Mouse (Mus musculus) CD4-positive, CD25-positive, alpha-beta regulatory T cell, adult 2 months (primary cell): ENCODE measurements at regions not wholly inside any gene's neighbourhood (a gene's known extent, or its start where the extent isn't known, plus 50 kb on each side); places are given as distances from the start of the nearest gene placed in this dataset.

Experiments used
- DNase-seq: peaks from one replicate; pipeline ENCODE4 v3.0.0-alpha.2; 2012; ENCODE audit warnings: low read depth, low spot score

- DNase-seq: no peak
These were observed 572.0 kb upstream of the Itga1 start for GRCm38 (mm10) chr13:115673729-115674128.

- DNase-seq: no peak
These were observed 569.9 kb upstream of the Itga1 start for GRCm38 (mm10) chr13:115671685-115672084.

GRCm38 (mm10) chr13:115669516-115669915 lies 567.8 kb upstream of the Itga1 start:
- no peak for DNase-seq

GRCm38 (mm10) chr13:115655134-115655533 lies 553.4 kb upstream of the Itga1 start:
- DNase-seq: no peak

- DNase-seq: no peak
These were observed 551.2 kb upstream of the Itga1 start for GRCm38 (mm10) chr13:115652935-115653334.

- no peak for DNase-seq
These were observed 550.6 kb upstream of the Itga1 start for GRCm38 (mm10) chr13:115652352-115652751.

GRCm38 (mm10) chr13:115631410-115632105 lies 529.8 kb upstream of the Itga1 start:
- no peak for DNase-seq

- DNase-seq: no peak
These were observed 528.8 kb upstream of the Itga1 start for GRCm38 (mm10) chr13:115630603-115631002.

GRCm38 (mm10) chr13:115613174-115613573 lies 511.4 kb upstream of the Itga1 start:
- DNase-seq: no peak

GRCm38 (mm10) chr13:115606441-115606840 lies 504.7 kb upstream of the Itga1 start:
- no peak for DNase-seq

GRCm38 (mm10) chr13:115595126-115595671 lies 493.4 kb upstream of the Itga1 start:
- DNase-seq: no peak

- DNase-seq: no peak
These were observed 474.2 kb upstream of the Itga1 start for GRCm38 (mm10) chr13:115575967-115576366.

- DNase-seq: no peak
These were observed 473.5 kb upstream of the Itga1 start for GRCm38 (mm10) chr13:115575052-115575891.

- no peak for DNase-seq
These were observed 439.4 kb upstream of the Itga1 start for GRCm38 (mm10) chr13:115541167-115541566.

- no peak for DNase-seq
These were observed 434.1 kb upstream of the Itga1 start for GRCm38 (mm10) chr13:115535900-115536299.

GRCm38 (mm10) chr13:115513914-115514313 lies 412.1 kb upstream of the Itga1 start:
- no peak for DNase-seq

- DNase-seq: no peak
These were observed 410.4 kb upstream of the Itga1 start for GRCm38 (mm10) chr13:115512214-115512613.

- no peak for DNase-seq
These were observed 406.9 kb upstream of the Itga1 start for GRCm38 (mm10) chr13:115508646-115509045.

GRCm38 (mm10) chr13:115494399-115494798 lies 392.6 kb upstream of the Itga1 start:
- no peak for DNase-seq

- no peak for DNase-seq
These were observed 374.1 kb upstream of the Itga1 start for GRCm38 (mm10) chr13:115475861-115476260.

- DNase-seq: no peak
These were observed 363.9 kb upstream of the Itga1 start for GRCm38 (mm10) chr13:115465689-115466088.

- DNase-seq: no peak
These were observed 349.5 kb upstream of the Itga1 start for GRCm38 (mm10) chr13:115451244-115451643.
